Mouse (Mus musculus) midbrain, embryonic 15.5 days (tissue): ENCODE results near the gene Olfr272. TPM values are rescaled to one million over a fixed set of nuclear protein-coding genes. Genes with fewer than 3 reads are reported as not detected.

Experiments
- polyA plus RNA-seq: library from polyadenylated mRNA; unstranded; fragments of >200 nt; fragmentation: Nextera tagmentation; extraction: Ambion mirVana; gene quantifications from 2 replicates; pipeline ENCODE4 v1.2.1, GENCODE M21; 2015

The Olfr272 gene
- polyA plus RNA-seq, 1 experiment from 2014 or later: not detected

Other genes with a start within 250 kb of the Olfr272 start
- gene Olfr275, start 104.6 kb downstream of the Olfr272 start, polyA plus RNA-seq: not detected in 2 replicates
- gene Olfr273, start 59.9 kb downstream of the Olfr272 start, polyA plus RNA-seq: not detected in 2 replicates
- gene Olfr270, start 45.4 kb upstream of the Olfr272 start, polyA plus RNA-seq: not detected in 2 replicates
- gene Nipsnap3a, start 70.1 kb upstream of the Olfr272 start, polyA plus RNA-seq: not detected in 2 replicates
- 160 and 169 TPM in 2 replicates for gene Nipsnap3b, start 92.7 kb upstream of the Olfr272 start, polyA plus RNA-seq
- gene Abca1, start 240.7 kb upstream of the Olfr272 start, polyA plus RNA-seq: 11.3 and 12.0 TPM in 2 replicates